ENCODE assay signal across 9 mouse cellular contexts in the genomic region with DNA sequence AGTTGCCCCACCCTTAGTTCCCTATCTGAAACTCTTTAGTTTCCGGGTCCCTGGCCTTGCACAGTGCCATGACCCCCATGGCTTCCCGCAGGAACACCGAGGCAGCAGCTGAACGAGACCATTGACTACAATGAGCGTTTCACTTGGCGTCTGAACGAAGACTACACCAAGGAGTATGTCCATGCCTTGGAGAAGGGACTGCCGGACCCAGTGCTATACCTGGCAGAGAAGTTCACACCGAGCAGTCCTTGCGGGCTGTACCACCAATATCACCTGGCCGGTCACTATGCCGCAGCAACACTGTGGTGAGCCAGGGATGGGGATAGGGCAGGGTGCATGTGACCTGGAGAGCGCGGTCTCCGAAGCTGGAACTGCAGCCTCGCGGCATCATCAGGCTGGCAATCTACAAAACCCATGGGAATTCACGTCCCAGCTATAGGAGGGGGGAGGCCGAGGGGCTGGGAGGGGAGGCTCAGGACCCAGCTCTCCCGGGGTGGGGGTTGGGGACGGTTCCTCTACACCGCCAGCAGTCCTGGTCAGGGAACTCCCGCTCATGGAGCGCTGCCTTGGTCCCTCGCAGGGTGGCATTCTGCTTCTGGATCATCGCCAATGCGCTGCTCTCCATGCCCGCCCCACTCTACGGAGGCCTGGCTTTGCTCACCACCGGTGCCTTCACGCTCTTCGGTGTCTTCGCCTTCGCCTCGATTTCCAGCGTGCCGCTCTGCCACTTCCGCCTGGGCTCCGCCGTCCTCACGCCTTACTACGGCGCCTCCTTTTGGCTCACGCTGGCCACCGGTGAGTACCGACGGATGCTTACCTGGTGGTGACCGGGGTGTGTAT. TPM values are rescaled to one million over a fixed set of nuclear protein-coding genes. Genes with fewer than 3 reads are reported as not detected.
A peak's percentile ranks its signal among the peaks of the same experiment; 100 is the strongest.
DNase-seq lines count a peak whose midpoint lies in the region; ATAC-seq and TF ChIP-seq lines count a peak whose summit lies in the region.
"Had no signal": no experiment of that assay in that cellular context is flagged by ENCODE, and none has a peak within 500 bp of the region (broad histone marks: within the 10 kb centered on the region; RNA-seq: fewer than 3 reads in every experiment).

No protein-coding gene starts in this region.

- H3K4me1 ChIP-seq in heart, embryonic 12.5 days (replicated peaks), result peaks cover 40% of the 10 kb centered on the region
- peaks cover 9% of the 10 kb centered on the region for H3K4me1 ChIP-seq in hindbrain, embryonic 11.5 days (replicated peaks; ENCODE audit: control insufficient read depth, insufficient read depth, low read length)
- H3K4me1 ChIP-seq in limb, embryonic 14.5 days (ENCODE audit: control insufficient read depth, insufficient read depth, low read length), result peaks cover 21% of the 10 kb centered on the region

- H3K27ac ChIP-seq in heart, embryonic 12.5 days (ENCODE audit: poor library complexity, severe bottlenecking), result no peak overlapping the region
- no peak overlapping the region for H3K27ac ChIP-seq in hindbrain, embryonic 11.5 days (ENCODE audit: low read depth, low read length)
- no peak overlapping the region for H3K27ac ChIP-seq in limb, embryonic 14.5 days (replicated peaks; ENCODE audit: low read depth, low read length)

- TF ChIP-seq POLR2A in limb, embryonic 14.5 days (IDR thresholded peaks at IDR 0.05; ENCODE audit: borderline replicate concordance, extremely low read depth, insufficient read depth, insufficient read length), result no peak

- H3K9me3 ChIP-seq in heart, embryonic 12.5 days (replicated peaks), result no peaks in the 10 kb centered on the region
- no peaks in the 10 kb centered on the region for H3K9me3 ChIP-seq in hindbrain, embryonic 11.5 days (ENCODE audit: control insufficient read depth, low read length)
- no peaks in the 10 kb centered on the region for H3K9me3 ChIP-seq in limb, embryonic 14.5 days (ENCODE audit: control insufficient read depth, low read length)

- DNase-seq in heart, postnatal 36 days, result no peak
- peak; percentile 12 for DNase-seq in R1 (ENCODE audit: low read depth, low spot score)
- DNase-seq in embryo, embryonic 11 days, result peak; percentile 47
- peak; percentile 64 for DNase-seq in hindbrain, embryonic 11.5 days (ENCODE audit: low spot score)
- no peak for DNase-seq in limb, embryonic 14.5 days (ENCODE audit: low spot score)
- peak; percentile 73 for DNase-seq in naive thymus-derived CD4-positive, alpha-beta T cell, adult 2 months (ENCODE audit: low read depth)

- WGBS in heart, embryonic 12.5 days, result 1% methylated on average over 48 of the region's 48 CpGs
- WGBS in hindbrain, embryonic 11.5 days, result 1% methylated on average over 48 of the region's 48 CpGs
- WGBS in limb, embryonic 14.5 days, result 1% methylated on average over 43 of the region's 48 CpGs

- intact Hi-C loops in heart, postnatal 36 days (cut with DNase I), result loop anchor here (5.0 kb wide), 2 partner anchors 59 to 229 kb away; no protein-coding TSS in a partner anchor

- peak overlapping the region; percentile 79 for H3K4me2 ChIP-seq in heart, embryonic 12.5 days
- H3K4me2 ChIP-seq in hindbrain, embryonic 11.5 days (replicated peaks; ENCODE audit: low read depth, low read length), result peak overlapping the region; percentile 61
- peak overlapping the region; percentile 60 for H3K4me2 ChIP-seq in limb, embryonic 14.5 days (replicated peaks; ENCODE audit: low read depth, low read length, severe bottlenecking)

- H3K4me3 ChIP-seq in heart, embryonic 12.5 days, result peak overlapping the region; percentile 48
- peak overlapping the region; percentile 34 for H3K4me3 ChIP-seq in hindbrain, embryonic 11.5 days (ENCODE audit: low read depth, low read length)
- peak overlapping the region; percentile 35 for H3K4me3 ChIP-seq in limb, embryonic 14.5 days (replicated peaks; ENCODE audit: low read length)

- H3K36me3 ChIP-seq in heart, embryonic 12.5 days, result no peaks in the 10 kb centered on the region
- no peaks in the 10 kb centered on the region for H3K36me3 ChIP-seq in hindbrain, embryonic 11.5 days (ENCODE audit: control insufficient read depth, insufficient read depth, low read length)
- H3K36me3 ChIP-seq in limb, embryonic 14.5 days (ENCODE audit: control insufficient read depth, insufficient read depth, low read length), result no peaks in the 10 kb centered on the region

- peak; percentile 12; the same call in 1 of the 2 replicates for ATAC-seq in heart, embryonic 12.5 days (ENCODE audit: insufficient number of reproducible peaks, low FRiP score)
- peak; percentile 33 for ATAC-seq in hindbrain, embryonic 11.5 days (ENCODE audit: low FRiP score)
- ATAC-seq in limb, embryonic 14.5 days (ENCODE audit: low FRiP score, low read depth), result no peak
- ATAC-seq in megakaryocyte-erythroid progenitor cell, adult 5-6 weeks (replicated peaks; ENCODE audit: low FRiP score, low TSS enrichment, poor library complexity, severe bottlenecking), result no peak

- peaks cover 98% of the 10 kb centered on the region for H3K27me3 ChIP-seq in heart, embryonic 12.5 days (replicated peaks)
- H3K27me3 ChIP-seq in hindbrain, embryonic 11.5 days (ENCODE audit: control insufficient read depth, insufficient read depth, low read length), result peaks cover 61% of the 10 kb centered on the region
- peaks cover 88% of the 10 kb centered on the region for H3K27me3 ChIP-seq in limb, embryonic 14.5 days (ENCODE audit: control insufficient read depth, insufficient read depth, low read length)

- peak overlapping the region; percentile 27; the same call in 1 of the 2 replicates for H3K9ac ChIP-seq in heart, embryonic 12.5 days
- H3K9ac ChIP-seq in hindbrain, embryonic 11.5 days (ENCODE audit: low read depth, low read length), result no peak overlapping the region
- H3K9ac ChIP-seq in limb, embryonic 14.5 days (ENCODE audit: low read depth, low read length, severe bottlenecking), result peak overlapping the region; percentile 38; the same call in 1 of the 2 replicates

RNA-seq across cellular contexts. Expression of a gene that starts 2.6 kb away (rescaled TPM):
- not detected in 2 replicates for polyA plus RNA-seq in heart, embryonic 12.5 days (2016; fragmentation: Nextera tagmentation; extraction: Ambion mirVana)
- total RNA-seq in heart, postnatal 36 days (2021), result not detected
- polyA plus RNA-seq in hindbrain, embryonic 11.5 days (2014; fragmentation: Nextera tagmentation; extraction: Ambion mirVana), result not detected in 2 replicates
- polyA plus RNA-seq in limb, embryonic 14.5 days (2012; rRNA removed), result 0.41 and 0.61 TPM in 2 replicates
- polyA plus RNA-seq in limb, embryonic 14.5 days (2014; fragmentation: Nextera tagmentation; extraction: Ambion mirVana), result 0.18 and 0.72 TPM in 2 replicates
- total RNA-seq in megakaryocyte-erythroid progenitor cell, adult 5-6 weeks (2014; fragmentation: Nextera tagmentation), result not detected in 2 replicates
- not detected in 2 replicates for total RNA-seq in megakaryocyte-erythroid progenitor cell, adult 5-6 weeks (2017)
- total RNA-seq: gastrocnemius, postnatal 4 days had no signal

RNA-seq across cellular contexts. Expression of a gene that starts 3.1 kb away (rescaled TPM):
- 0.13 TPM in 2 replicates for polyA plus RNA-seq in heart, embryonic 12.5 days (2016; fragmentation: Nextera tagmentation; extraction: Ambion mirVana)
- total RNA-seq in heart, postnatal 36 days (2021), result under 1 TPM; 0.35 to 0.47 TPM
- not detected in 2 replicates for polyA plus RNA-seq in hindbrain, embryonic 11.5 days (2014; fragmentation: Nextera tagmentation; extraction: Ambion mirVana)
- 0.16 and 0.27 TPM in 2 replicates for polyA plus RNA-seq in limb, embryonic 14.5 days (2012; rRNA removed)
- 0.08 and 0.54 TPM in 2 replicates for polyA plus RNA-seq in limb, embryonic 14.5 days (2014; fragmentation: Nextera tagmentation; extraction: Ambion mirVana)
- not detected in 2 replicates for total RNA-seq in megakaryocyte-erythroid progenitor cell, adult 5-6 weeks (2014; fragmentation: Nextera tagmentation)
- not detected in 2 replicates for total RNA-seq in megakaryocyte-erythroid progenitor cell, adult 5-6 weeks (2017)

RNA-seq across cellular contexts. Expression of a gene that starts 12.2 kb away (rescaled TPM):
- polyA plus RNA-seq in heart, embryonic 12.5 days (2016; fragmentation: Nextera tagmentation; extraction: Ambion mirVana), result not detected in 2 replicates
- under 1 TPM in 1 of 2 experiments, not detected in 1; 0.39 TPM for total RNA-seq in heart, postnatal 36 days (2021)
- polyA plus RNA-seq in hindbrain, embryonic 11.5 days (2014; fragmentation: Nextera tagmentation; extraction: Ambion mirVana), result 0.07 TPM in 1 of 2 replicates, not detected in the other
- 6.9 and 9.1 TPM in 2 replicates for polyA plus RNA-seq in limb, embryonic 14.5 days (2012; rRNA removed)
- 7.9 and 10.3 TPM in 2 replicates for polyA plus RNA-seq in limb, embryonic 14.5 days (2014; fragmentation: Nextera tagmentation; extraction: Ambion mirVana)
- not detected in 2 replicates for total RNA-seq in megakaryocyte-erythroid progenitor cell, adult 5-6 weeks (2014; fragmentation: Nextera tagmentation)
- total RNA-seq in megakaryocyte-erythroid progenitor cell, adult 5-6 weeks (2017), result not detected in 2 replicates

RNA-seq across cellular contexts. Expression of a gene that starts 14.2 kb away (rescaled TPM):
- 0.04 and 0.05 TPM in 2 replicates for polyA plus RNA-seq in heart, embryonic 12.5 days (2016; fragmentation: Nextera tagmentation; extraction: Ambion mirVana)
- total RNA-seq in heart, postnatal 36 days (2021), result under 1 TPM; 0.17 to 0.27 TPM
- polyA plus RNA-seq in hindbrain, embryonic 11.5 days (2014; fragmentation: Nextera tagmentation; extraction: Ambion mirVana), result 0.12 TPM in 1 of 2 replicates, not detected in the other
- polyA plus RNA-seq in limb, embryonic 14.5 days (2012; rRNA removed), result 1.2 and 1.5 TPM in 2 replicates
- 1.2 and 1.6 TPM in 2 replicates for polyA plus RNA-seq in limb, embryonic 14.5 days (2014; fragmentation: Nextera tagmentation; extraction: Ambion mirVana)
- not detected in 2 replicates for total RNA-seq in megakaryocyte-erythroid progenitor cell, adult 5-6 weeks (2014; fragmentation: Nextera tagmentation)
- total RNA-seq in megakaryocyte-erythroid progenitor cell, adult 5-6 weeks (2017), result not detected in 2 replicates

Comparison
In these comparisons a context has a peak if more than half of its experiments do, and no peak if none do; other contexts are left out.
1. ATAC-seq: peak in heart, embryonic 12.5 days (single experiment) and hindbrain, embryonic 11.5 days (single experiment); none in limb, embryonic 14.5 days (single experiment) and megakaryocyte-erythroid progenitor cell, adult 5-6 weeks (single experiment).
2. DNase-seq: peak in R1 (single experiment), embryo, embryonic 11 days (single experiment), hindbrain, embryonic 11.5 days (single experiment) and naive thymus-derived CD4-positive, alpha-beta T cell, adult 2 months (single experiment); none in heart, postnatal 36 days (0 of 2) and limb, embryonic 14.5 days (single experiment).
3. Peak in every context shown above with its lines, with median percentiles within 50 percentile points of each other: H3K4me2 ChIP-seq and H3K4me3 ChIP-seq.